Mouse (Mus musculus) stomach, postnatal 0 days (tissue): Measurements from ENCODE around the gene Ppp1r14b. TPM values are rescaled to one million over a fixed set of nuclear protein-coding genes. Genes with fewer than 3 reads are reported as not detected.

Experiments used
- ATAC-seq: fragments of 200-750 bp; cut with Nextera tagmentation; 2 replicates; pipeline ENCODE4 v1.8.0; 2017; ENCODE audit not compliant: low FRiP score, low TSS enrichment
- DNase-seq: peaks from one replicate; pipeline ENCODE4 v3.0.0-alpha.2; 2016; ENCODE audit warnings: low spot score
- H3K27ac ChIP-seq: fragments of 300-500 bp; sonication (generic); replicated peaks from 2 replicates; pipeline ENCODE4 v1.5.1; 2014; ENCODE audit warnings: mild to moderate bottlenecking, control low read depth
- H3K27me3 ChIP-seq: fragments of 300-500 bp; sonication (generic); 2 replicates; pipeline ENCODE4 v1.6.1; 2014; ENCODE audit warnings: low read length; ENCODE audit not compliant: control insufficient read depth, insufficient read depth
- H3K36me3 ChIP-seq: fragments of 300-500 bp; sonication (generic); 2 replicates; pipeline ENCODE4 v1.6.1; 2014; ENCODE audit warnings: low read length, mixed read lengths; ENCODE audit not compliant: control insufficient read depth, insufficient read depth
- H3K4me1 ChIP-seq: fragments of 300-500 bp; sonication (generic); replicated peaks from 2 replicates; pipeline ENCODE4 v1.6.1; 2014; ENCODE audit warnings: antibody characterized with exemption; ENCODE audit not compliant: control insufficient read depth, insufficient read depth
- H3K4me2 ChIP-seq: fragments of 300-500 bp; sonication (generic); replicated peaks from 2 replicates; pipeline ENCODE4 v1.6.1; 2014; ENCODE audit warnings: low read depth, mild to moderate bottlenecking, control low read depth, moderate library complexity
- H3K4me3 ChIP-seq: fragments of 300-500 bp; sonication (generic); 2 replicates; pipeline ENCODE4 v1.5.1; 2014; ENCODE audit warnings: low read depth, low read length, control low read depth
- H3K9ac ChIP-seq: fragments of 300-500 bp; sonication (generic); 2 replicates; pipeline ENCODE4 v1.6.1; 2014; ENCODE audit warnings: mild to moderate bottlenecking, low read length, control low read depth, mixed read lengths
- H3K9me3 ChIP-seq: fragments of 300-500 bp; sonication (generic); 2 replicates; pipeline ENCODE4 v1.6.1; 2016; ENCODE audit warnings: low read length; ENCODE audit not compliant: control insufficient read depth
- CTCF ChIP-seq: IDR thresholded peaks from 2 replicates; pipeline ENCODE4 v1.5.1; 2016; ENCODE audit warnings: antibody characterized with exemption, low read depth, mild to moderate bottlenecking, moderate library complexity
- EP300 ChIP-seq: optimal IDR thresholded peaks from 2 replicates; pipeline ENCODE3; 2016; ENCODE audit warnings: antibody characterized with exemption
- WGBS: fragments of 180-500 bp; shearing (Covaris S2); extraction: QIAGEN DNeasy Blood & Tissue Kit; methylation state at CpG from one replicate; pipeline ENCODE4 v1.1.7; 2014; 5-methylcytosine and 5-hydroxymethylcytosine counted together
- polyA plus RNA-seq: library from polyadenylated mRNA; unstranded; fragments of >200 nt; fragmentation: Nextera tagmentation; extraction: Ambion mirVana; gene quantifications from 2 replicates; pipeline ENCODE4 v1.2.1, GENCODE M21; 2015

Gene Ppp1r14b
- polyA plus RNA-seq, 1 experiment from 2014 or later = 148 TPM

DNA sequence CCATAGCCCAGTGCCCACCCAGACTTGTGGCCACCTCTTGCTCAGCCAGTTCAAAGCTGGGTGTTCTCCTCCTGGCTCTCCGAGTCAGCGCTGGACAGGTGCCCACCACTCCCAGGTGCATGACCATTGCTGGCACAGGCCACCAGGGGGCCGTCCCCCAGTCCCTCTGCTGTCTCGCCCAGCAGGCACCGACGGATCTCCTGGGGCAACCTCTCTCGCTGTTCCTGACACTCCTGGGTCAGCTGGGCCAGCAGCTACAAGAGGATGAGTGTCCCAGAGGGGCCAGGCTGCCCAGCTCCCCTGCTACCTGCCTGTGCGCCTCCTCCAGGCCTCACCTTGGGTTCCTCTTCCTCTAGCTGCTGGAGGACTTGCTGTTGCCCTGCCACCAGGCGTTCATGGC is 20.7 kb upstream of the Ppp1r14b start:
- Histone ChIP-seq H3K36me3 (peaks cover 32% of the 10 kb centered on the region), H3K4me3 (no peak overlapping the region), H3K4me1 (peaks cover 6% of the 10 kb centered on the region; the same call in 1 of the 2 replicates), H3K27me3 (no peaks in the 10 kb centered on the region), H3K27ac (0 out of 2 replicates have a peak overlapping the region, but pooled peaks have one; percentile 25), H3K9me3 (no peaks in the 10 kb centered on the region), H3K9ac (no peak overlapping the region), H3K4me2 (no peak overlapping the region)
- ATAC-seq (no peak), DNase-seq (peak; percentile 81)
- peak; percentile 70 for TF ChIP-seq CTCF
- TF ChIP-seq EP300 = no peak
- WGBS = 44% methylated on average over 9 of the region's 9 CpGs

DNA sequence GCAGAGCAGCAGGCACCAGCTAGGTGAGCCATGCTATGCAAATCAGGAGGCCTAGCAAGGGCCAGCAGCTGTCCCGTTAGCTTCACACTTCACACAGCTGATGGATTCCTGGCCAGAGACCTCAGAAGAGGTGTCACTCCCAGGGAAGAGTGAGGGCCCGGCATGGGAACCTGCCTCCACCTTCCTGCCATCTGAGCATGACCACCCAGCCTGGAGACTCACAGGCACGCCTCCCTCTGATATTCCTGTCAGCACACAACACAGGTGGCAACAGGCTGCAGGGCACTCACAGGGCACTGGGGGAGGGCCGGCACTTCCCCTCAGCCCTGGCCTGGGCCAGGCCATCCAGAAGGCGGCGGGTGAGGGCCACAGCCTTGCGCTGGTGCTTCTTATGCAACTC is 19.3 kb upstream of the Ppp1r14b start:
- Histone ChIP-seq H3K4me3 (no peak overlapping the region), H3K4me1 (peaks cover 6% of the 10 kb centered on the region; the same call in 1 of the 2 replicates), H3K27ac (no peak overlapping the region), H3K36me3 (peaks cover 38% of the 10 kb centered on the region), H3K4me2 (no peak overlapping the region), H3K27me3 (no peaks in the 10 kb centered on the region), H3K9me3 (no peaks in the 10 kb centered on the region), H3K9ac (peak overlapping the region; percentile 31; the same call in 1 of the 2 replicates)
- no peak for DNase-seq
- no peak for ATAC-seq
- TF ChIP-seq EP300 (no peak), CTCF (no peak)
- WGBS = 79% methylated on average over 7 of the region's 7 CpGs

DNA sequence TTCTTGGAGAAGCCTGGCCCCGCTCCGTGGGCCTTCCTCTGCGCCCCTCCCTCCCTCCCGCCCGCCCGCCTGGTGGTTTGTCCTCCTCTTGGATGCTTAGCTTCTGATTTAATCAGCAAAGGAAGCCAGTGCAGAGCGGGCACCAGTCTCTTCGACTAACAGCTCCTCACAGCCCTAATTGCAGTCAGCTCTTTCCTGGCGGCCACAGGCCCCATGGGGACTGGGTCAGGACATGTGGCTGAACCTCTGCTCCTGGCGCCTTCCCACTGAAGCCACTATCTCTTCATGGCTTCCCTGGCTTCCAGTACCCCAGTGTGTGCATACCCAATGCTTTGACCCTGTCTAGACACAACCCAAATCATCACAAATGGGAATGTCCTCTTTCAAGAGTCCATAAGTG is 18.3 kb upstream of the Ppp1r14b start:
- Histone ChIP-seq H3K4me3 (no peak overlapping the region), H3K9ac (no peak overlapping the region), H3K27ac (no peak overlapping the region), H3K4me2 (no peak overlapping the region), H3K9me3 (no peaks in the 10 kb centered on the region), H3K27me3 (no peaks in the 10 kb centered on the region), H3K36me3 (peaks cover 41% of the 10 kb centered on the region), H3K4me1 (peaks cover 6% of the 10 kb centered on the region; the same call in 1 of the 2 replicates)
- ATAC-seq (no peak), DNase-seq (no peak)
- WGBS = 83% methylated on average over 10 of the region's 10 CpGs
- TF ChIP-seq EP300 (no peak), CTCF (no peak)

DNA sequence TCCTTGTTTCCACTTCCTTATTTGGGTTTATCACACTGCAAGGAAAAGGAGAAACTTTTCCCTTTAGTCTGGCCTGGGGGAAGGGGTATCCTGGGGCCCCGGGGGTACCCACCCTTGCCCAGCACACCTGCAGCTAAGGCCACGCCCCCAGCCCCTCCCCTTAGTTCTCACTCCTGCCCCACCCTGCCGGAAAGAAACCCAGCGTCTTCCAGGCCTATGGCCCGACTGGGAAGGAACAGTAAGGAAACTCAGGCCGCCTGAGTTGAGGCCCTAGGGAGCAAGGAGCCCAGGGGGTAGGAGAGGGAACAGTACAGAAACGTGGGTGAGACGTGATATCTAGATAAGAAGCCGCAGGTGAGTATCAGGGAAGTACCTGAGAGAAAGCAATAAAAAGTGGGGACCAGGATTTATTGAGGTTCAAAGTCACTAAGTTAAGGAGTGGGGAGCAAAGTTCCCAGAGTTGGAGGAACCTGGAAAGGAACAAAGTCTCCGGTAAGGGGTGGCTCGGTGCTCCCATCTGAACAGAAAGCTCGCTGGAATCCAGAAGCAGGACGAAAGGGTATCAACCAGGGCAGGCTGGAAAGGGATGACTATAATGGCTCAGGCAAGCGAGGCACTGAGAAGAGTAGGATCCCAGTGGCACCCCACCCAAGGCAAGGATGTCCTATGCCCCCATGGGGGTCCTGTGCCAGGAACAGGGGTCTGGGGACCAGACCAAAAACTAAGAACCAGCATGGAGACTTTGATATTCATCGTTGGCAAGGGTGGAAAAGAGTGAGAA is 6.1 kb upstream of the Ppp1r14b start:
- peak overlapping the region; percentile 87 for H3K4me2 ChIP-seq
- peak overlapping the region; percentile 82 for H3K9ac ChIP-seq
- peaks cover 24% of the 10 kb centered on the region for H3K36me3 ChIP-seq
- no peaks in the 10 kb centered on the region for H3K9me3 ChIP-seq
- ATAC-seq (peak; percentile 30; the same call in 1 of the 2 replicates), DNase-seq (peak; percentile 86)
- H3K27me3 ChIP-seq = no peaks in the 10 kb centered on the region
- peak overlapping the region; percentile 76 for H3K4me3 ChIP-seq
- peaks cover 10% of the 10 kb centered on the region for H3K4me1 ChIP-seq
- WGBS = 5% methylated on average over 15 of the region's 15 CpGs
- peak overlapping the region; percentile 79 for H3K27ac ChIP-seq
- TF ChIP-seq EP300 = no peak
- no peak for TF ChIP-seq CTCF

DNA sequence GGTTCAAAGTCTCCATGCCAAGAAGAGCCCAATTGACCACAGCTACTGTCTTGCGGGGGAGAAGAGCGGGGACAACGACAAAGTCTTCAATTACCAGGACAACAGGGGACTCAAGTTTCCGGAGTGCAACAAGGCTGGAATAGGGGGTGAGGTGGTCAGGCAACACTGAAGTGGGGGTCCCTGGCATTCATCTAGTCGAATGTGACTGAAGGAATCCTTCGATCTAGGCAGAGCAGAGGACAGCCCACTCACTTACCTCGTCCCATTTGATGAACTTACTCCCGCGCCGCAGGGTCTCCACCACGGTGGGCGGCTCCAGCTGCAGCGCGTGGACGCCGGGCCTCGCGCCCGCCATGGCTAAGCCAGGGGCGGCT is 5.5 kb upstream of the Ppp1r14b start:
- H3K4me3 ChIP-seq = peak overlapping the region; percentile 76
- H3K9ac ChIP-seq = peak overlapping the region; percentile 82
- DNase-seq = no peak
- H3K27ac ChIP-seq = peak overlapping the region; percentile 79
- under 1% methylated on average over 20 of the region's 20 CpGs for WGBS
- TF ChIP-seq EP300 (no peak), CTCF (no peak)
- no peaks in the 10 kb centered on the region for H3K27me3 ChIP-seq
- H3K36me3 ChIP-seq = peaks cover 21% of the 10 kb centered on the region
- no peak for ATAC-seq
- H3K9me3 ChIP-seq = no peaks in the 10 kb centered on the region
- H3K4me2 ChIP-seq = peak overlapping the region; percentile 87
- peaks cover 10% of the 10 kb centered on the region for H3K4me1 ChIP-seq

DNA sequence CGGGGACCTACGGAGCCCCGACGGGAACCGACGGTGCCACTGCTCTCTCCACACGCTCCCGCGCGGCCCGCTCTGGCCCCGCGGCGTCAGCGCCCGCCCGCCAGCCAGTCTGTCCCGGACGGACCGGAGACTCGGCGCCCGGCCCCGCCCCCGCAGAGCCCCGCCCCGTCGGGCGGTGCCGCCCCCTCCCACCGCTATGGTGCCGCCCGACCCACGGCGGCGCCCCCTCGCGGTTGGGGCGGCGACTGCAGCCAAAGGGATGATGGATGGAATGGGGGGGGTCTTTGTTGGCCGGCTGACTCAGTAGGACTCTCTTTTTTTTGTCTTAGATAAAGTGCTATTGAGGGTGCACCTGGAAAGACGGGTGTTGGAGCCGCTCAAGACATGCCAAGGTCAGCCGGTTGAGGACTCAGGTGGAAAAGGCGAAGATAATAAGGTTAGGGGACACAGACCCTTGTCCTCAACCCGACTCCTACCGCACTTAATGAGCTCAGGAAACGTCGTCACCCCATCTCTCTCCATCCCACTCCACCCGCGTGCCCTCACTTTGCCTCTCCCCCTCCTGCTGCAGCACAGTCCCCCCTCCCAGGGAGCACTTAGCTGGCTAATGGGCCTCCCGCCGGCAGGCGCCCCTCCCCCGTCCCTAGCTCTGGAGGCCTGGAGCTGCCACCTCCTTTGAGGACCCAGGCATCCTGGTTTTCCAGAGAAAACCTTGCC is 4.9 kb upstream of the Ppp1r14b start:
- Histone ChIP-seq H3K4me1 (peaks cover 10% of the 10 kb centered on the region), H3K9ac (peak overlapping the region; percentile 82), H3K36me3 (peaks cover 16% of the 10 kb centered on the region), H3K27ac (peak overlapping the region; percentile 79), H3K4me2 (peak overlapping the region; percentile 87), H3K4me3 (peak overlapping the region; percentile 76), H3K9me3 (no peaks in the 10 kb centered on the region), H3K27me3 (no peaks in the 10 kb centered on the region)
- TF ChIP-seq EP300 (no peak), CTCF (peak; percentile 80)
- peak; percentile 89 for DNase-seq
- ATAC-seq = peak; percentile 71
- under 1% methylated on average over 52 of the region's 55 CpGs for WGBS
